Mouse (Mus musculus) C3H10T1/2 (cell line): ENCODE measurements around the gene Olfr868. TPM values are rescaled to one million over a fixed set of nuclear protein-coding genes. Genes with fewer than 3 reads are reported as not detected.

Experiments used
- polyA plus RNA-seq, 2 experiments: library from polyadenylated mRNA; unstranded; fragments of >200 nt; fragmentation: generic; extraction: Trizol; gene quantifications; one replicate each; pipeline ENCODE4 v1.2.1; 2012; ENCODE audit warnings: missing spikeins in 2 of 2

Olfr868 gene
- not detected for polyA plus RNA-seq

GRCm38 (mm10) chr9:20098326-20098725 is at the start of gene Olfr868:
Gene Olfr868, plus strand, starts transcription at chr9:20098626.

GRCm38 (mm10) chr9:20057462-20057861 is 41.0 kb upstream of the Olfr868 start, which contains the start of gene Olfr867:
Gene Olfr867, minus strand, starts transcription at chr9:20057562.

GRCm38 (mm10) chr9:20128709-20129108 is 30.3 kb downstream of the Olfr868 start, which contains the start of gene Olfr869:
Gene Olfr869, plus strand, starts transcription at chr9:20129009.

Other genes starting within 250 kb of the Olfr868 start
- gene Olfr860, start 248.9 kb upstream of the Olfr868 start, polyA plus RNA-seq = not detected
- not detected for gene Olfr862, start 210.6 kb upstream of the Olfr868 start, polyA plus RNA-seq
- gene Olfr77, start 181.8 kb upstream of the Olfr868 start, polyA plus RNA-seq = 1 to 10 TPM in 1 of 2 experiments, under 1 TPM in 1; 0.21 to 1.2 TPM
- gene Olfr866, start 70.6 kb upstream of the Olfr868 start, polyA plus RNA-seq = not detected
- not detected for gene Olfr867, start 41.1 kb upstream of the Olfr868 start, polyA plus RNA-seq
- gene Olfr869, start 30.4 kb downstream of the Olfr868 start, polyA plus RNA-seq = not detected
- gene Olfr870, start 75.4 kb downstream of the Olfr868 start, polyA plus RNA-seq = not detected
- not detected for gene Olfr871, start 113.6 kb downstream of the Olfr868 start, polyA plus RNA-seq
- not detected for gene Olfr872, start 138.5 kb downstream of the Olfr868 start, polyA plus RNA-seq
- gene Olfr39, start 183.7 kb downstream of the Olfr868 start, polyA plus RNA-seq = not detected
- not detected for gene Olfr873, start 199.9 kb downstream of the Olfr868 start, polyA plus RNA-seq
- gene Olfr18, start 237.5 kb downstream of the Olfr868 start, polyA plus RNA-seq = under 1 TPM in 1 of 2 experiments, not detected in 1; 0.01 TPM